Mouse (Mus musculus) CH12.LX (cell line): ENCODE data around the gene Hecw1. TPM values are rescaled to one million over a fixed set of nuclear protein-coding genes. Genes with fewer than 3 reads are reported as not detected.

Source experiments
- DNase-seq: peaks from one replicate; pipeline ENCODE4 v3.0.0-alpha.2; 2013; ENCODE audit errors: extremely low read depth
- H3K27ac ChIP-seq: 2 replicates; pipeline ENCODE4 v1.5.1; 2012; ENCODE audit warnings: low read depth, mild to moderate bottlenecking, control low read depth, moderate library complexity; ENCODE audit not compliant: insufficient read depth
- H3K27me3 ChIP-seq: replicated peaks from 2 replicates; pipeline ENCODE3; 2012; ENCODE audit warnings: inconsistent platforms
- H3K36me3 ChIP-seq, 2 experiments: replicated peaks in 1 of 2; 2 replicates each; pipeline versions ENCODE3 to v1.6.1; 2012; ENCODE audit warnings: inconsistent platforms in 1 of 2, low read length in 1 of 2, mild to moderate bottlenecking in 1 of 2, mixed read lengths in 1 of 2, moderate library complexity in 1 of 2; ENCODE audit not compliant: control insufficient read depth in 1 of 2, insufficient read depth in 1 of 2
- H3K4me1 ChIP-seq, 2 experiments: 2 replicates each; pipeline ENCODE4 v1.6.1; 2012; ENCODE audit warnings: inconsistent platforms in 1 of 2, moderate library complexity in 1 of 2; ENCODE audit not compliant: insufficient read depth in 2 of 2, control insufficient read depth in 1 of 2
- H3K4me2 ChIP-seq: 2 replicates; pipeline ENCODE4 v1.6.1; 2012; ENCODE audit warnings: low read depth, mild to moderate bottlenecking, control low read depth; ENCODE audit not compliant: poor library complexity, insufficient read depth, severe bottlenecking
- H3K4me3 ChIP-seq, 3 experiments: fragments of 150-350 bp in 1 of 3; sonication (generic) in 1 of 3; replicated peaks in 1 of 3; 2 replicates each; pipeline versions ENCODE3 to v1.5.1; 2011 to 2012; ENCODE audit warnings: low read depth in 2 of 3, low read length in 2 of 3, mild to moderate bottlenecking in 2 of 3, moderate library complexity in 2 of 3, control low read depth in 1 of 3, improper control_type of control experiment in 1 of 3, inconsistent platforms in 1 of 3, mixed read lengths in 1 of 3; ENCODE audit not compliant: poor library complexity in 1 of 3
- H3K79me2 ChIP-seq: replicated peaks from 2 replicates; pipeline ENCODE4 v1.6.1; 2012; ENCODE audit warnings: mild to moderate bottlenecking, moderate library complexity; ENCODE audit not compliant: control insufficient read depth, poor library complexity, insufficient read depth, severe bottlenecking; ENCODE audit errors: extremely low read depth
- H3K9ac ChIP-seq: 2 replicates; pipeline ENCODE4 v1.6.1; 2012; ENCODE audit warnings: low read depth, mild to moderate bottlenecking, control low read depth, moderate library complexity; ENCODE audit not compliant: insufficient read depth
- H3K9me3 ChIP-seq: replicated peaks from 2 replicates; pipeline ENCODE3; 2012; ENCODE audit warnings: low read length, inconsistent platforms, mixed read lengths
- BHLHE40 ChIP-seq: IDR thresholded peaks from 2 replicates; pipeline ENCODE4 v1.6.1; 2011; ENCODE audit warnings: mild to moderate bottlenecking, low read depth, low read length, improper control_type of control experiment
- CHD1 ChIP-seq: IDR thresholded peaks from 2 replicates; pipeline ENCODE4 v1.6.1; 2012; ENCODE audit warnings: low read depth, low read length, improper control_type of control experiment, inconsistent platforms
- CHD2 ChIP-seq: IDR thresholded peaks from 2 replicates; pipeline ENCODE4 v1.6.1; 2011; ENCODE audit warnings: low read length, improper control_type of control experiment
- CTCF ChIP-seq, 2 experiments: IDR thresholded peaks in 1 of 2; conservative IDR thresholded peaks in 1 of 2; 2 replicates each; pipeline ENCODE4 v1.5.1; 2011 to 2012; ENCODE audit warnings: low read depth in 2 of 2, low read length in 2 of 2, improper control_type of control experiment in 1 of 2, inconsistent platforms in 1 of 2, mild to moderate bottlenecking in 1 of 2, moderate library complexity in 1 of 2
- E2F4 ChIP-seq: IDR thresholded peaks from 2 replicates; pipeline ENCODE4 v1.6.1; 2011; ENCODE audit warnings: low read depth, low read length, improper control_type of control experiment; ENCODE audit not compliant: insufficient replicate concordance
- ELF1 ChIP-seq: IDR thresholded peaks from 2 replicates; pipeline ENCODE4 v1.6.1; 2014; ENCODE audit warnings: low read depth, mild to moderate bottlenecking, inconsistent platforms, low read length, improper control_type of control experiment
- EP300 ChIP-seq: IDR thresholded peaks from 2 replicates; pipeline ENCODE4 v1.6.1; 2011; ENCODE audit warnings: low read length, improper control_type of control experiment
- ETS1 ChIP-seq: conservative IDR thresholded peaks from 2 replicates; pipeline ENCODE4 v1.6.1; 2012; ENCODE audit warnings: low read depth, mild to moderate bottlenecking, inconsistent platforms, low read length, improper control_type of control experiment, moderate library complexity
- GABPA ChIP-seq: IDR thresholded peaks from 2 replicates; pipeline ENCODE4 v1.6.1; 2012; ENCODE audit warnings: low read depth, low read length, improper control_type of control experiment, inconsistent platforms; ENCODE audit not compliant: insufficient replicate concordance
- HCFC1 ChIP-seq: IDR thresholded peaks from 2 replicates; pipeline ENCODE4 v1.6.1; 2012; ENCODE audit warnings: low read depth, mild to moderate bottlenecking, inconsistent platforms, low read length, improper control_type of control experiment
- IRF4 ChIP-seq: IDR thresholded peaks from 2 replicates; pipeline ENCODE4 v1.6.1; 2014; ENCODE audit warnings: low read depth, mild to moderate bottlenecking, inconsistent platforms, low read length, improper control_type of control experiment
- JUN ChIP-seq: IDR thresholded peaks from 2 replicates; pipeline ENCODE4 v1.6.1; 2011; ENCODE audit warnings: low read depth, mild to moderate bottlenecking, low read length, improper control_type of control experiment, moderate library complexity; ENCODE audit not compliant: insufficient read depth
- JUND ChIP-seq: conservative IDR thresholded peaks from 2 replicates; pipeline ENCODE4 v1.6.1; 2011; ENCODE audit warnings: low read depth, low read length, improper control_type of control experiment
- KAT2A ChIP-seq: IDR thresholded peaks from 2 replicates; pipeline ENCODE4 v1.6.1; 2012; ENCODE audit warnings: low read length, improper control_type of control experiment, inconsistent platforms; ENCODE audit not compliant: insufficient replicate concordance
- MAFK ChIP-seq: IDR thresholded peaks from 2 replicates; pipeline ENCODE4 v1.6.1; 2011; ENCODE audit warnings: low read length, improper control_type of control experiment; ENCODE audit not compliant: insufficient replicate concordance
- MAX ChIP-seq: IDR thresholded peaks from 2 replicates; pipeline ENCODE4 v1.6.1; 2011; ENCODE audit warnings: low read length, improper control_type of control experiment
- MAZ ChIP-seq: IDR thresholded peaks from 2 replicates; pipeline ENCODE4 v1.6.1; 2012; ENCODE audit warnings: low read depth, mild to moderate bottlenecking, inconsistent platforms, low read length, improper control_type of control experiment, moderate library complexity
- MEF2A ChIP-seq: IDR thresholded peaks from 2 replicates; pipeline ENCODE4 v1.6.1; 2014; ENCODE audit warnings: low read depth, mild to moderate bottlenecking, inconsistent platforms, low read length, improper control_type of control experiment, borderline replicate concordance
- MXI1 ChIP-seq: IDR thresholded peaks from 2 replicates; pipeline ENCODE4 v1.6.1; 2011; ENCODE audit warnings: mild to moderate bottlenecking, low read depth, low read length, improper control_type of control experiment
- MYC ChIP-seq: IDR thresholded peaks from 2 replicates; pipeline ENCODE4 v1.6.1; 2011; ENCODE audit warnings: low read depth, mild to moderate bottlenecking, improper control_type of control experiment, low read length
- NELFE ChIP-seq: IDR thresholded peaks from 2 replicates; pipeline ENCODE4 v1.6.1; 2011; ENCODE audit warnings: low read depth, low read length, improper control_type of control experiment
- NRF1 ChIP-seq: IDR thresholded peaks from 2 replicates; pipeline ENCODE4 v1.6.1; 2014; ENCODE audit warnings: low read depth, mild to moderate bottlenecking, inconsistent platforms, low read length, improper control_type of control experiment, moderate library complexity
- PAX5 ChIP-seq: IDR thresholded peaks from 2 replicates; pipeline ENCODE4 v1.6.1; 2012; ENCODE audit warnings: low read length, inconsistent platforms, mixed read lengths
- POLR2A ChIP-seq: IDR thresholded peaks from 2 replicates; pipeline ENCODE4 v1.6.1; 2011; ENCODE audit warnings: low read depth, mild to moderate bottlenecking, improper control_type of control experiment, low read length
- POLR2AphosphoS2 ChIP-seq: IDR thresholded peaks from 2 replicates; pipeline ENCODE4 v1.6.1; 2011; ENCODE audit warnings: low read depth, low read length, improper control_type of control experiment
- RAD21 ChIP-seq: IDR thresholded peaks from 2 replicates; pipeline ENCODE4 v1.6.1; 2011; ENCODE audit warnings: low read depth, mild to moderate bottlenecking, low read length, improper control_type of control experiment, moderate library complexity
- RCOR1 ChIP-seq: conservative IDR thresholded peaks from 2 replicates; pipeline ENCODE4 v1.6.1; 2012; ENCODE audit warnings: low read depth, mild to moderate bottlenecking, inconsistent platforms, low read length, improper control_type of control experiment
- SIN3A ChIP-seq: IDR thresholded peaks from 2 replicates; pipeline ENCODE4 v1.6.1; 2012; ENCODE audit warnings: low read length, improper control_type of control experiment, inconsistent platforms
- SMC3 ChIP-seq: IDR thresholded peaks from 2 replicates; pipeline ENCODE4 v1.6.1; 2011; ENCODE audit warnings: low read depth, low read length, improper control_type of control experiment
- TBP ChIP-seq: conservative IDR thresholded peaks from 2 replicates; pipeline ENCODE4 v1.6.1; 2011; ENCODE audit warnings: low read depth, low read length, improper control_type of control experiment
- TCF12 ChIP-seq: IDR thresholded peaks from 2 replicates; pipeline ENCODE4 v1.6.1; 2014; ENCODE audit warnings: low read depth, mild to moderate bottlenecking, inconsistent platforms, low read length, improper control_type of control experiment
- UBTF ChIP-seq: IDR thresholded peaks from 2 replicates; pipeline ENCODE4 v1.6.1; 2012; ENCODE audit warnings: low read depth, mild to moderate bottlenecking, inconsistent platforms, low read length, improper control_type of control experiment, moderate library complexity
- USF1 ChIP-seq: IDR thresholded peaks from 2 replicates; pipeline ENCODE4 v1.6.1; 2014; ENCODE audit warnings: low read depth, mild to moderate bottlenecking, inconsistent platforms, low read length, improper control_type of control experiment
- USF2 ChIP-seq: conservative IDR thresholded peaks from 2 replicates; pipeline ENCODE4 v1.6.1; 2011; ENCODE audit warnings: low read depth, low read length, improper control_type of control experiment
- ZC3H11A ChIP-seq: IDR thresholded peaks from 2 replicates; pipeline ENCODE4 v1.6.1; 2012; ENCODE audit warnings: low read depth, mild to moderate bottlenecking, inconsistent platforms, low read length, improper control_type of control experiment
- ZKSCAN1 ChIP-seq: IDR thresholded peaks from 2 replicates; pipeline ENCODE4 v1.6.1; 2012; ENCODE audit warnings: low read depth, inconsistent platforms, low read length, improper control_type of control experiment, borderline replicate concordance
- ZMIZ1 ChIP-seq: IDR thresholded peaks from 2 replicates; pipeline ENCODE4 v1.6.1; 2012; ENCODE audit warnings: low read depth, mild to moderate bottlenecking, inconsistent platforms, low read length, improper control_type of control experiment
- ZNF384 ChIP-seq: IDR thresholded peaks from 2 replicates; pipeline ENCODE4 v1.6.1; 2012; ENCODE audit warnings: low read depth, low read length, improper control_type of control experiment, inconsistent platforms
- dilution Hi-C: fragments of 300-500 bp; cut with MboI; formaldehyde crosslinking; loops from 2 replicates; pipeline ENCODE4 v1.14.3; 2020; ENCODE audit warnings: low sequenced_read_pairs; ENCODE audit not compliant: extremely low pct_unique_long_range_greater_than_20kb, extremely low pct_ligation_motif_present
- in situ Hi-C: fragments of 300-500 bp; cut with MboI; formaldehyde crosslinking; loops from 3 replicates; pipeline ENCODE4 v1.14.3; 2019; ENCODE audit warnings: low sequenced_read_pairs, low pct_ligation_motif_present, low pct_unique_long_range_greater_than_20kb, mixed read lengths
- polyA plus RNA-seq: library from polyadenylated mRNA; unstranded; fragments of >175 nt; gene quantifications from 2 replicates; pipeline ENCODE4 v1.2.1, GENCODE M21; 2012; ENCODE audit warnings: low read depth; ENCODE audit not compliant: insufficient read length
- total RNA-seq, 2 experiments: library from RNA; depleted of rRNA; stranded (reverse); fragments of 300-350 nt in 1 of 2; fragments of >200 nt in 1 of 2; gene quantifications; 2 replicates each; pipeline ENCODE4 v1.2.3; 2012 to 2014

Gene Hecw1
- total and polyA plus RNA-seq, 3 experiments: not detected

GRCm38 (mm10) chr13:14245946-14246345 is 277.1 kb downstream of the Hecw1 start:
- Histone ChIP-seq H3K79me2 (no peaks in the 10 kb centered on the region), H3K4me1 (no peaks in the 10 kb centered on the region), H3K27me3 (no peaks in the 10 kb centered on the region), H3K4me2 (no peak overlapping the region), H3K36me3 (no peaks in the 10 kb centered on the region), H3K9ac (no peak overlapping the region), H3K4me3 (no peak overlapping the region), H3K27ac (no peak overlapping the region), H3K9me3 (no peaks in the 10 kb centered on the region)
- TF ChIP-seq USF2 (no peak), ZC3H11A (no peak), TCF12 (no peak), ZNF384 (no peak), JUND (no peak), MAFK (no peak), JUN (no peak), ELF1 (no peak), USF1 (peak; percentile 29; the same call in 1 of the 2 replicates), RCOR1 (no peak), POLR2A (no peak), RAD21 (peak; percentile 23), MEF2A (no peak), IRF4 (no peak), ETS1 (no peak), KAT2A (no peak), MYC (peak; percentile 84), GABPA (no peak), SIN3A (no peak), CTCF (conservative IDR thresholded peaks at IDR 0.05 in 1 of 2, IDR thresholded peaks at IDR 0.05 in 1 of 2; ENCODE audit: low read depth in 2 of 2, low read length in 2 of 2) (peak; percentile 13 to 62; a peak in 2 of 4 replicates), UBTF (no peak), CHD2 (no peak), CHD1 (no peak), MAX (peak; percentile 69), EP300 (no peak), PAX5 (no peak), BHLHE40 (no peak), HCFC1 (no peak), NRF1 (no peak), ZMIZ1 (no peak), MXI1 (no peak), NELFE (no peak), SMC3 (peak; percentile 38), MAZ (no peak), E2F4 (no peak), TBP (no peak), ZKSCAN1 (no peak), POLR2AphosphoS2 (no peak)
- peak; percentile 15 for DNase-seq
- in situ Hi-C loops (no loop called here), dilution Hi-C loops (no loop called here)
